Mouse (Mus musculus) lung, postnatal 36 days (tissue): ENCODE results near the gene Foxe1.

Source experiments
- DNase-seq: peaks from one replicate; pipeline ENCODE4 v3.0.0; 2022; ENCODE audit warnings: mixed read lengths

Gene Foxe1

GRCm38 (mm10) chr4:46347580-46348515, 4.4 kb downstream of the Foxe1 start:
- DNase-seq = no peak

GRCm38 (mm10) chr4:46348897-46349296, 5.5 kb downstream of the Foxe1 start:
- DNase-seq = no peak

- DNase-seq = no peak
These were observed 6.1 kb downstream of the Foxe1 start for GRCm38 (mm10) chr4:46349530-46349929.

GRCm38 (mm10) chr4:46353045-46353444, 9.6 kb downstream of the Foxe1 start:
- no peak for DNase-seq

- DNase-seq = peak; percentile 72
These were observed 13.1 kb downstream of the Foxe1 start for GRCm38 (mm10) chr4:46356351-46357133.

- DNase-seq = no peak
These were observed 16.3 kb downstream of the Foxe1 start for GRCm38 (mm10) chr4:46359539-46360253.

GRCm38 (mm10) chr4:46361258-46361657, 17.8 kb downstream of the Foxe1 start:
- no peak for DNase-seq

- no peak for DNase-seq
These were observed 21.0 kb downstream of the Foxe1 start for GRCm38 (mm10) chr4:46364360-46364759.

- DNase-seq = no peak
These were observed 24.1 kb downstream of the Foxe1 start for GRCm38 (mm10) chr4:46367487-46367959.

- no peak for DNase-seq
These were observed 25.7 kb downstream of the Foxe1 start for GRCm38 (mm10) chr4:46369070-46369469.

GRCm38 (mm10) chr4:46370406-46370805, 27.0 kb downstream of the Foxe1 start:
- peak; percentile 15 for DNase-seq

GRCm38 (mm10) chr4:46371030-46371429, 27.6 kb downstream of the Foxe1 start:
- peak; percentile 81 for DNase-seq

- DNase-seq = peak; percentile 50
These were observed 31.0 kb downstream of the Foxe1 start for GRCm38 (mm10) chr4:46374455-46374854.

GRCm38 (mm10) chr4:46374869-46375368, 31.5 kb downstream of the Foxe1 start:
- peak; percentile 93 for DNase-seq

GRCm38 (mm10) chr4:46388556-46388955, 45.1 kb downstream of the Foxe1 start:
- no peak for DNase-seq

- peak; percentile 97 for DNase-seq
These were observed 45.7 kb downstream of the Foxe1 start, which contains the start of gene Trmo for GRCm38 (mm10) chr4:46389013-46389611. Trmo (minus strand) TSS chr4:46389437.

GRCm38 (mm10) chr4:46389612-46390341, 46.4 kb downstream of the Foxe1 start:
- peak; percentile 49 for DNase-seq

- DNase-seq = peak; percentile 95
These were observed 47.1 kb downstream of the Foxe1 start for GRCm38 (mm10) chr4:46390390-46390970.

GRCm38 (mm10) chr4:46394388-46394787, 51.0 kb downstream of the Foxe1 start:
- no peak for DNase-seq

- DNase-seq = no peak
These were observed 52.3 kb downstream of the Foxe1 start for GRCm38 (mm10) chr4:46395736-46396135.
